Mouse (Mus musculus) erythroblast, adult 5-6 weeks (primary cell): ENCODE measurements around the gene Nt5e. TPM values are rescaled to one million over a fixed set of nuclear protein-coding genes. Genes with fewer than 3 reads are reported as not detected.

Experiments used
- ATAC-seq: replicated peaks from 2 replicates; pipeline ENCODE4 v1.8.0; 2016; ENCODE audit warnings: moderate number of reproducible peaks, mild to moderate bottlenecking, moderate TSS enrichment, inconsistent platforms; ENCODE audit not compliant: poor library complexity, low FRiP score, severe bottlenecking
- total RNA-seq, 2 experiments: library from RNA; stranded (forward) in 1 of 2; stranded (reverse) in 1 of 2; fragments of 150-400 nt in 1 of 2; fragments of 200-764, 138-1000 nt in 1 of 2; gene quantifications; 2 replicates each; pipeline versions ENCODE4 v1.2.3 to v1.2.4; 2015 to 2017; ENCODE audit warnings: low replicate concordance in 2 of 2

The Nt5e gene
- total RNA-seq, 2 experiments from 2014 or later = 0.19 to 1.0 TPM

GRCm38 (mm10) chr9:88377483-88377882 lies 50.5 kb downstream of the Nt5e start:
- no peak for ATAC-seq

- no peak for ATAC-seq
These were observed 52.1 kb downstream of the Nt5e start for GRCm38 (mm10) chr9:88379057-88379456.

GRCm38 (mm10) chr9:88380076-88380475 lies 53.1 kb downstream of the Nt5e start:
- ATAC-seq = no peak

- no peak for ATAC-seq
These were observed 53.5 kb downstream of the Nt5e start for GRCm38 (mm10) chr9:88380542-88380941.

- ATAC-seq = no peak
These were observed 61.8 kb downstream of the Nt5e start for GRCm38 (mm10) chr9:88388826-88389225.

- no peak for ATAC-seq
These were observed 67.9 kb downstream of the Nt5e start for GRCm38 (mm10) chr9:88394852-88395251.

GRCm38 (mm10) chr9:88398461-88398860 lies 71.5 kb downstream of the Nt5e start:
- no peak for ATAC-seq

- ATAC-seq = peak; percentile 89
These were observed 77.1 kb downstream of the Nt5e start for GRCm38 (mm10) chr9:88404088-88404487.

GRCm38 (mm10) chr9:88404515-88404914 lies 77.5 kb downstream of the Nt5e start:
- ATAC-seq = peak; percentile 37; the same call in 1 of the 2 replicates

- no peak for ATAC-seq
These were observed 83.0 kb downstream of the Nt5e start for GRCm38 (mm10) chr9:88409978-88410377.

- no peak; the same call in 1 of the 2 replicates for ATAC-seq
These were observed 89.8 kb downstream of the Nt5e start for GRCm38 (mm10) chr9:88416752-88417151.

Other genes starting within 250 kb of the Nt5e start
- gene Snx14, start 111.8 kb downstream of the Nt5e start, total RNA-seq (2015; ENCODE audit: low replicate concordance) = 12.7 and 19.6 TPM in 2 replicates
- 12.8 and 12.9 TPM in 2 replicates for gene Snx14, start 111.8 kb downstream of the Nt5e start, total RNA-seq (2017; ENCODE audit: low replicate concordance)
- gene Gm20537, start 129.4 kb downstream of the Nt5e start, total RNA-seq (2015; ENCODE audit: low replicate concordance) = not detected in 2 replicates
- not detected in 2 replicates for gene Gm20537, start 129.4 kb downstream of the Nt5e start, total RNA-seq (2017; ENCODE audit: low replicate concordance)
- gene Syncrip, start 155.4 kb downstream of the Nt5e start, total RNA-seq (2015; ENCODE audit: low replicate concordance) = 50.6 and 51.7 TPM in 2 replicates
- 36.5 and 38.8 TPM in 2 replicates for gene Syncrip, start 155.4 kb downstream of the Nt5e start, total RNA-seq (2017; ENCODE audit: low replicate concordance)
- 46.2 and 62.8 TPM in 2 replicates for gene Zfp949, start 220.8 kb downstream of the Nt5e start, total RNA-seq (2015; ENCODE audit: low replicate concordance)
- 79.1 and 99.0 TPM in 2 replicates for gene Zfp949, start 220.8 kb downstream of the Nt5e start, total RNA-seq (2017; ENCODE audit: low replicate concordance)